Mouse (Mus musculus) urinary bladder, adult 2 months (tissue): ENCODE results near the gene Il1rl1. TPM values are rescaled to one million over a fixed set of nuclear protein-coding genes. Genes with fewer than 3 reads are reported as not detected.

Experiments
- DNase-seq: peaks from one replicate; pipeline ENCODE4 v3.0.0; 2022; ENCODE audit warnings: low spot score
- polyA plus RNA-seq: library from polyadenylated mRNA; depleted of rRNA; stranded (reverse); fragments of >200 nt; gene quantifications from 2 replicates; pipeline ENCODE4 v1.2.3, GENCODE M21; 2012; rRNA removed

Il1rl1 gene
- polyA plus RNA-seq = 1.6 and 1.8 TPM in 2 replicates

GRCm38 (mm10) chr1:40428910-40429675 lies at the start of gene Il1rl1:
Gene Il1rl1, plus strand, starts transcription at chr1:40429570.
- DNase-seq = no peak

- DNase-seq = peak; percentile 46
Observed at GRCm38 (mm10) chr1:40380111-40380510, 49.3 kb upstream of the Il1rl1 start.

- DNase-seq = no peak
Observed at GRCm38 (mm10) chr1:40380990-40381389, 48.4 kb upstream of the Il1rl1 start.

GRCm38 (mm10) chr1:40382841-40383240 lies 46.5 kb upstream of the Il1rl1 start:
- DNase-seq = no peak

- DNase-seq = no peak
Observed at GRCm38 (mm10) chr1:40384931-40385545, 44.3 kb upstream of the Il1rl1 start.

GRCm38 (mm10) chr1:40391374-40391773 lies 38.0 kb upstream of the Il1rl1 start:
- no peak for DNase-seq

- no peak for DNase-seq
Observed at GRCm38 (mm10) chr1:40392535-40392934, 36.8 kb upstream of the Il1rl1 start.

GRCm38 (mm10) chr1:40393214-40393613 lies 36.2 kb upstream of the Il1rl1 start:
- no peak for DNase-seq

GRCm38 (mm10) chr1:40399639-40400038 lies 29.7 kb upstream of the Il1rl1 start:
- no peak for DNase-seq

GRCm38 (mm10) chr1:40404682-40405081 lies 24.7 kb upstream of the Il1rl1 start:
- DNase-seq = no peak

GRCm38 (mm10) chr1:40409882-40410281 lies 19.5 kb upstream of the Il1rl1 start:
- no peak for DNase-seq

- DNase-seq = no peak
Observed at GRCm38 (mm10) chr1:40413039-40413438, 16.3 kb upstream of the Il1rl1 start.

GRCm38 (mm10) chr1:40414276-40414675 lies 15.1 kb upstream of the Il1rl1 start:
- no peak for DNase-seq

- DNase-seq = no peak
Observed at GRCm38 (mm10) chr1:40414863-40415656, 14.3 kb upstream of the Il1rl1 start.

GRCm38 (mm10) chr1:40417034-40417433 lies 12.3 kb upstream of the Il1rl1 start:
- no peak for DNase-seq

- DNase-seq = no peak
Observed at GRCm38 (mm10) chr1:40418512-40418911, 10.9 kb upstream of the Il1rl1 start.

- no peak for DNase-seq
Observed at GRCm38 (mm10) chr1:40423892-40424291, 5.5 kb upstream of the Il1rl1 start.

GRCm38 (mm10) chr1:40427270-40427669 lies 2.1 kb upstream of the Il1rl1 start:
- no peak for DNase-seq

GRCm38 (mm10) chr1:40427901-40428300 lies 1.5 kb upstream of the Il1rl1 start:
- no peak for DNase-seq

GRCm38 (mm10) chr1:40430143-40430834 lies 919 bp downstream of the Il1rl1 start:
- DNase-seq = no peak

GRCm38 (mm10) chr1:40432169-40432568 lies 2.8 kb downstream of the Il1rl1 start:
- no peak for DNase-seq

GRCm38 (mm10) chr1:40435936-40436335 lies 6.6 kb downstream of the Il1rl1 start:
- no peak for DNase-seq
